Mouse (Mus musculus) kidney, adult 11 months (tissue): ENCODE measurements around the gene Eif6.

ENCODE experiments used
- DNase-seq: peaks from one replicate; pipeline ENCODE4 v3.0.0; 2022

Eif6 gene

DNA sequence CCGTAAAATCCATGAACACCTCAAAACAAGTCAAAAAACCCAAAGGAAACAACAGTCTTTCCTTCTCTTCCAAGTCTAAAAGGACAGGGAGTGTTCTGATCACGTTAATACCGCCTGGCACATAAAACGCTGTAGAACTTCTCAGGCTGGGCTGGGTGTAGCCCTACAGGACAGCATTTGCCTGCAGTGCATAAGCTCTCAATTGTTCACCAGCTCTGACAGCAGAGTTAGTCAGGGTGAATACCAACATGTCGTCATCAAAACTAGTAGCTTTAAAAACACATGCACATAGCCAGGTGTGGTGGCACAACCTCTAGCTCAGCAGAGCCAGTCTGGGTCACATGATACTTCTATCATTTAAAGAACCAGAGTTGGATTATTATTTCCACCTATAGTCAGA is 5.9 kb downstream of the Eif6 start:
- DNase-seq = no peak

DNA sequence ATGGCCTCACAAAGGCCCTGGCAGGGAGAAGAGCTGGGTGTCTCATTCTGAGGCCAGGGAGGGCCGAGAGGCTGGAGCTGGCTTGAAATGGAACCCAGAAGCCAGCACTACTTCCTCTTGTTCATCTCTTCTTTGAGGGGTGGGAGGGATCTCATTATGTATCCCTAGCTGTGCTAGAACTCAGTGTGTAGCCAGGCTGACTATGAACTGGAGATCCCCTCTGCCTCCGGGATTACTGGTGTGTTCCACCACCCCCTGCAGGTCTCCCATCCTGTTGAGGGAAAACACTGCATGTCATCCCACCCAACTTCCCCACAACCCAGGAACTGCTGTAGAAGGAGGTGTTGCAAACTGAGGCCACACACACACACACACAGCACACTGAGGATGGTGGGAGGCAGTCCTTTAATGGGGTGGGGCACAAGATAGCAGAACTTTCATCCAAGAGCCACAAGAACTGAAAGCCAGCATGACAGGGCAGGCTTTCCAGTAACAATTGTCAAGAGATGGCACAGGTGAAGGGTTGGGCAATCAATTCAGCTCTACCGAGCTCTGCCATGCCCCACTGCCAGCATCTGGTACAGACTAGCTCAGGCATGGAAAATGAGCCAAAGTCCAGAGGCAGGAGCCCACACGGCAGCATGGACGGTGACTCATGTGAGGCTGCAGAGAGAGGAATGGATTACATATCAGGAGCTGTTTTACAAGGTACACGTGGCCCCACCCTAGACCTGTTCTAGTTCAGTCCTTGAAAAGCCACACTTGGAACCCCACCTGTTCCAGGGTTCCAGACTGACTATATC is 7.1 kb downstream of the Eif6 start:
- peak; percentile 86 for DNase-seq

DNA sequence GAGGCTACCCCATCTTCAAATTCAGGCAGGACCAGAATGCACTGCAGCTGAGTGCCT is 7.5 kb downstream of the Eif6 start, which contains the start of gene BC029722:
Gene BC029722 (minus strand): TSS at position 35 of the 57 bp plus-strand sequence.
- DNase-seq = no peak

DNA sequence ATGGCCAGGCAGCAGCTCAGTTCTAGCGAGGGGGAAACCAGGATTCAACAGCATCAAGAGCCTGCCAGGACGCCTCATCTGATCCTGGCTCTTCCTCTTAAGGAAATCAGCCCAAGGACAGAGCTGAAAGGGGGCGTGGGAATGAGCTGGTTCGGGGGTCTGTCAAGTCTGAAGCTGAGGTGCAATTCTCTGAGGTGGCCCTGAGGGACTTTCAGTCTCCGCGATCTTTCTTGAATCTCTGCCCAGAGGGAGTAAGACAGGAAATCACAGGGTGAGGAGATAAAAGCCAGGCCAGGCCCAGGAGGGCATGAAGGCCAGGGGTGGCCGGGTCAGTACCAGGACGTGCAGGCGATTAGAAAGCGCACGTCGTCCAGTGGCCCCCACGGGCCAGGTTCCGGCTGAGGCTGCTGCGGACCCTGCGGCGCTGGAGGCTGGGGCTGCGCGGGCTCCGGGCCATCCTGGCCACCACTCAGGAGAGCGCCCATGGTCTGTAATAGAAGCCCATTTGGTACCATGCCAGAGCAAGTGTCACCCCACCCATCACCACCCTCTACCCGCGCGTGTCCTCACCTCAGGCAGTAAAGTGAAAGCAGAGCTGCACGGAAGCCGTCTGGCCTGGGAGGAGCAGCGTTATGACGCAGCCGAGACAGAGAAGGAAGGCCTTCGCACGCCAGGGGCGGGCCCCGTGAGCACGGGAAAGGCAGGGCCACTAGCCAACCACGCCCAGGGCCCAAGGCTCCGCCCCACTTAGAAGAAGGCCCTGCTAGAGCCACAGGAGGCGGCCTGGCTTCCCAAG is 7.9 kb downstream of the Eif6 start:
- peak; percentile 97 for DNase-seq

DNA sequence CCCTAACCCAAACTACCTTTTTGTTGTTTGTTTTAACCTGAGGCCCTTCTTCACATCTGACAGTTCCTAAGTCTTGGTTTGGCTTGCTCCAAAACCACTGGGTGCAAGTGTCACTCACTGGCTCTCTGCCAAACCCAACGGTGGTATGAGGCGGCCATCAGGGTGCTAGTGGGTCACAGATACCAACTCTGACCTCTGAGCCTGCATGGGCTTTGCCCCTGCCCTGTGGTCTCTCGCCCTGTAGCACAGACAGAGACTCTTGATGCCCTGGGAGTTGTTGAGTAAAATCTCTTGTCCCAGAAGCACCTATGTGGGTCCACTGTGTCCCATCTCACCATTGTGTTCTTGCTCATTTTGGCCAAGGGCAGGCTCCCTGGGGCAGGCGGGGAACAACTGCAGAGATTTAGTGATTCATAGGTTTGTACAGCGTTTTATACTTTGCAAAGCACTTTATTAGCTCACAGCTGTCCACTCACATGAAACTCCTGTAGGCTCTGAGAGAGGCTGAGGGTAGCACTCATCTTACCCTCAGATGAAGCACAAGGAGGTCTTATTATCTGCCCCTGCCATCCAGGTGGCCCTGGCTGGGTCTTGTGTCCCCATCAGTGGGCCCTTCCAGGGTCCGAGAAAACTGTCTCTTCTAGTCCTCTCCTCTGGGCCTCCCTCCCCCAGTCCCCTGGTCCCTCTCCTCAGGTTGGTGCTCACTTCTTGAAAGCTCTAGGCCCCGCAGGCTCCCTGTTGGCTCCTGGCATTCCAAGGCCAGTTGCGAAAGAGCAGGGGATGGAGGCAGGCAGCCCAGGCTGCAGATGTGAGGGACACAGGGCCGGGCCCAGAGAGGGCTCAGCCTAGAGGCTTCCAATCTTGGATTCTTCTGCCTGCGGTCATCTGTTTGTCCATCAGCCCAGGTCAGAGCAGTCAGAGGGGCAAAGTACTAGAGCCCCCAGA is 9.2 kb downstream of the Eif6 start:
- no peak for DNase-seq

DNA sequence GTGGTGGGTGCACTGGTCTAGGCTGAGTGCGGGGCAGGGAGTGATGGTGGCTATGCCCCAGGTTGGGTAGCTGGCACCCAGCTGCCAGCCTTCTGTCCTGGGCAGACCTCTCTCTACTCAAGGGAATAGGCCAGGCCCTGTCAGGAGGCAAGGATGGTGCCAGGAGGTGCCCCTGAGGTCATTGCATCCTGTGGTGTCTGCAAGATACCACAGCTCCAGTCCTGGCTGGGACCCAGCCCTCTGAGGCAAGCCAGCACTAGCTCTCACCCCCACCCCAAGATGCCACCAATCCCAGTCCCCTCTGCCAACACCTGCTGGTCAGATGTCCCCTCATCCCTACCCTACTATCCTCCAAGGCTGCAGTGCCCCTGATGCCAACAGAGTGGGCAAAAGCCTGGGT is 10.5 kb downstream of the Eif6 start:
- no peak for DNase-seq

DNA sequence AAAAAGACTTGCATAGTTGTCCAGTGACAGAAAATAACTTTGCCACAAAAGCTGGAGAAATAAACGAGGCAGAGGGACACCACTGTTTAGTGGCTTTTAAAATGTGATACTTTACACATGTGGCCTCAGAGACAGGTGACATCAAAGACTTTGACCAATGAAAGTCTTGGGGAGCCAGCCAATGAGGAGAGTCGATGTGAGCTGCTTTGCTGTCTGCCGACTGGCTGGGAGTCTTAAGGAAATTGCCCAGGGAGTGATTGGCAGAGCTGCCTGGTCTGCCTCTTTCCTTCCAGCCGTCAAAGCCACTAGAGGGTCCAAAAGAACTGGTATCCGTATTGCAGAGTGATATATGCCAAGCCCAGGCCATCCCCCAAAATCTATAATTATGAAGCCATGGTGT is 11.9 kb downstream of the Eif6 start:
- DNase-seq = no peak

DNA sequence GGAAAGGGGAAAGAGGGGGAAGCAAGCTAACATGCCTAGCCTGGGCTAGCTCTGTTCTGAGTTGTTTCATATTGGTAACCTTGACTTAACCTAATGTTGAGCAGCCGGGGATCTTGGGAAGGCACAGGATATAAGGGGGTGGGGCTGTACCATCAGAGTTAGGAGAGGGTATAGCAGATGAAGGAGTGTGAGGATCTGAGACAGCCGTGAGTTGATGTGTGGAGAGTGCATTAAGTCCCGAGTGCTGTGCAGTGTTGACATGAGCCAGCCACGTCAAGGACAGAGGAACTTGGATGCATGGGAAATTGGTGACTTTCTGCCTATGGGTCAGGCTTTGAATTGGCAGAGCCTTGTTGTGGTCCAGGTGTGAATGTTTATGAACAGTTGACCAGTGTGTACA is 14.1 kb downstream of the Eif6 start:
- no peak for DNase-seq

DNA sequence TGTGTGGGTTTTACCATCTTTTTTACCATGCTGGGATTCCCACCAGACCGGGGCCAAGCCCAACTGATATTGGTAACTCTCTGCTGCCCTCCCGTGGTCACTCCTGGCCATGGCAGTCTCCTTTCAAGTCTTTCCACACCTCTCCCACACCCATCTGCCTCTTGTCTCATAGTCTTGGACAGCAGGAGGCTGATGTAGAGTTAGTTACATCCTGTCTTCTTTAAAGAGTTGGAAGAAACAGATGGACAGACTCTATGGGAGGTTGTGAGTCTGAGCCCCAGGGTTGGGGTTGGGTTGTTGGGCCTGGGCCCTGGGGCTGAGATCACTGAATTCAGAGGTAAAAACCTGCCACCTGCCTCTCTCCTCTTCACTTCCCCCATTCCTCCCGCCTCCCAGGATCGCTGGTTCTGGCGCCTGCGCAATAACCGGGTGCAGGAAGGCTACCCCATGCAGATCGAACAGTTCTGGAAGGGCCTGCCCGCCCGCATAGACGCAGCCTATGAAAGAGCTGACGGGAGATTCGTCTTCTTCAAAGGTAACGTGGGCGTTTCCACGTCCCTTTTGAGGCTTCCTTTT is 14.8 kb downstream of the Eif6 start:
- peak; percentile 48 for DNase-seq

DNA sequence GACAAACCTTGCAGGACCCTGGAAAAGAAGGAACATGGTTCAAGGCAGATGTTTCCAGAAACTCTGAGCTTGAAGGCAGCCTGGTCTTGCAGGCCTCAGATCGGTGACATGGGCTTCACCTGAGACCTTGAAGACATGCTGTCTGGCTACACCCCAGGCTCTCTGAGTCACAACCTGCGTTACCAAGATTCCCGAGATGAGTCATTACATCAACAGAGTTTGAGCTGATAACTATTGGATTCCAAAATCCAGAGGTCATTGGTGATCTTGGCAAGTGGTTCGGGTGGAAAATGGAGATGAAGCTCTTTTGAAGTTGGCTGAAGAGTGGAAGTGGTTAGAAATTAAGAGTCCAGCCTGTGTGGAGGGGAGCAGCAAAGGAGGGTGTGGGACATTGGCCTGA is 17.1 kb downstream of the Eif6 start:
- DNase-seq = no peak

DNA sequence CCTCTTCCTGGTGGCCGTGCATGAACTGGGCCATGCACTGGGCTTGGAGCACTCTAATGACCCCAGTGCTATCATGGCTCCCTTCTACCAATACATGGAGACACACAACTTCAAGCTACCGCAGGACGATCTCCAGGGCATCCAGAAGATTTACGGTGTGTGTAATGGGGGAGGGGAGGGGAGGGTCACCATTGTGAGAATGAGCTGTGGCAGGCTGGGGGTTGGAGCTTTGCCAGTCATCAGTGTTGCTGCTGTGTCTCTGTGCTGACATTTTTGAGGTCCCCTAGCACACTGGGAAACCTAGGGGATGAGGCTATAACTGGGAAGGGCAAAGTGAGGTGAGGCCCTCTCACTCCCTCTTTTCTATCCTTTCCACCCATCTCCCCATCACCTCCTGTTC is 19.3 kb downstream of the Eif6 start:
- DNase-seq = no peak

DNA sequence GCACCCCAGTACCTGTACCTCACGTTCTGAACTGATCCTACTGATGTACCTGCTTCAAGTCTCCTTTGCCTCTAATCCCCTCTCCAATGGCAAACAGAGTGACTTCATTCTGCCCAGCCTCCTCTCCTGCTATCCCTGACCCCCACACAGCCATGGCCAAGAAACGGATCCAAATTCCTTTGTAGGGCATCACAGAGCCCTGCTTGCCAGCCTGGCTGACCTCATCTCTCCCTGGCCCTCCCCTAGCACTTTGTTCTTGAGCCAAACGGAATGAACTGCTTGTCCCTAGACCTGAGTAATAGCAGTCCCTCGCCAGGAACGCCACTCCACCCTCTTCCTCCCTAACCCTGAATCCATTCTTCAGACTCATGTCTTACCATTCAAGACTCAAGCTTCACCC is 20.2 kb downstream of the Eif6 start:
- DNase-seq = no peak

DNA sequence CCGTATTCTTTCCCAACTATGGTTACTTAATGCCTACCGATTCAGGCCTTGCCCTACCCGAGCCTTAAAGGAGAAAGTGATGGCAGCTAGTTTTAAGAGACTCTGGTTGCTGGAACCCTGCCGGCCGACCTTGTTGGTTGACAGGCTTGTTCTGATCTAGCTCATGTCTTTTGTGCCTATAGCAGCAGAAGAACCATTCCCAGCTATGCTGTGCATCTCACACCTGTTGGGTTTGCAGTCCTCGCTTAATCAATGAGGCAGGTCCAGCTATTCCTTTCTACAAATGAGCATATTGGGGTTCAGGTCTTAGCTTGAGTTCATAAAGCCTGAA is 20.8 kb downstream of the Eif6 start:
- no peak for DNase-seq

DNA sequence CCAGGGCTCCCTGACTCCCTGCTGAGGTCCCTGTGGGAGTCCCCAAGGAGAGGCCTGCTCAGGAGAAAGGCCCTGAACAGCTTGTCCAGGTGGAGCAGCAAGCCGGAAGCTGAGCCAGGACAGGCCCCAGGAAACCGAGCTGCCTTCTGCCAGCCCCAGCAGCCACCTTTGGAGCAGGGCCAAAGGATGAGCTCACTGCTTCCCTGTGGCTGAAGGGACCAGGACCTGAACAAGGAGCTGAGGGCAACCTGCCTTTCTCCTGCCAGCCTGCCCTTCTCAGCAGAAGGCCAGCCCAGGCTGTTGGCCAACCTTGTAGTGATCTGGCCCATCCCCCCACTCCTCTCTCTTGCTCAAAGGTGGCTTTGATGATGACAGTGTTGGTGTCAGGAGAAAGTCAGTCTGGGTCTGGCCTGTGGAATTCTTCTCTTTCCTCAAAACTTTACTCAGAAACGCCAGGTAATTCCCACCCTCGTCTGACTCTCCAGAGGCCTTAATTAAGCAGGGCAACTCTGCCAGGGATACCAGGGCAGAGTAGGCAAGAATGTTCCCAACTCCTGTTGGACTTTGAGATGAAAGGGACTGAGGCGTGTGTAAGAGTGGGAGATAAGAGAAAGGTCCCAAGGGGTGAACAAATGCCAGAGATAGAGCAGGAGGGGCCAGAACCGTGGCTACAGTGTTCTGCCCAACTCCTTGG is 21.3 kb downstream of the Eif6 start:
- peak; percentile 58 for DNase-seq

DNA sequence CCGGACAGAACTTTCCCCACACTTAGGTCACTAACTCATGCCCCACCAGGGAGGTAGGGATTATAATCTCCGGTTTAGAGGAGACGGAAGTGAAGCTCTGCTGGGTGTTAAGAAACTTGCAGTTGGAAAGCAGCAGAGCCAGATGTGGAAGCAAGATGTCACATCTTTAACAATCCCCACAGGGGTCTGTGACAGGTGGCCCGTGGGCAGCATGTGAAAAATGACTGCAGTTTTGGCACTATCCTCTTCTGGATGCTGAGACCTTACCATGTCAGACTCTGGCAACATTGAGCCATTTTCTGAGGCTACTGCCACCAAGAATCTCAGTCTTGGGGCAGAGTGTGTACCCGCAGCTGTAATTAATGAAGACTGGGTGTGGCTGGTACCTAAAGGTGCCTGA is 22.7 kb downstream of the Eif6 start:
- no peak for DNase-seq

DNA sequence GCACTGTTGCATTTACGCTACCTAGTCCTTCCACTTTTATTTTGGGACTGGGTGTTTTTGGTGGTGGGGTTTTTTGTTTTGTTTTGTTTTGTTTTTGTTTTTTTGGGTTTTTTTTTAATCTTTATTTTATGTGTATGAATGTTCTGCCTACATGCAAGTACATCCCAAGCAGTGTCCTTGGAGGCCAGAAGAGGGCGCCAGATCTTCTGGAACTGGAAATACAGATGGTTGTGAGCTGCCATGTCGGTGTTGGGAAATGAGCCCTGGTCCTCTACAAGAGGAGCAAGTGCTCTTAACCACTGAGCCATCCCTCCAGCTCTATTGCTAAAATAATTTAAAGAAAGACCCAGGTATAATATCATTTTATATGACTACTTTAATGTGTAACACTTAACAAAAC is 24.0 kb downstream of the Eif6 start:
- DNase-seq = no peak

DNA sequence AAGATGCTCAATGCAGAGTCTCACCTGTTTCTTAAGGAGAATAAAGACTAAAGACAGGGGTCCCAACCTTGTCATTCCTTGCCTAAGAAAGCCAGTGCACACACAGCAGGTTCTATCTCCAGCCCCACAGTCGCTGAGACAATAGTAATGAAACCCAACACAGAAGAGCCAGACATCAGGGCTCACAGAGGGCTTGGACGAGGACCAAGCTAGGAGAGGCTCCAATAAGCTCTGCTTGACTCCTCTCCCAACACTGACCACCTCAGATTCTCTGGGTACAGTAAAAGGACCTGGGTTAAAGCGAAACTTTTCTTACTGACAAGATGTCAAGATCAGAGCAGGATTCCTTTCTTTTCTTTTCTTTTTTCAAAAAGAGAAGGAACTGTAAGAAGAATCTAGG is 28.1 kb downstream of the Eif6 start:
- DNase-seq = no peak

DNA sequence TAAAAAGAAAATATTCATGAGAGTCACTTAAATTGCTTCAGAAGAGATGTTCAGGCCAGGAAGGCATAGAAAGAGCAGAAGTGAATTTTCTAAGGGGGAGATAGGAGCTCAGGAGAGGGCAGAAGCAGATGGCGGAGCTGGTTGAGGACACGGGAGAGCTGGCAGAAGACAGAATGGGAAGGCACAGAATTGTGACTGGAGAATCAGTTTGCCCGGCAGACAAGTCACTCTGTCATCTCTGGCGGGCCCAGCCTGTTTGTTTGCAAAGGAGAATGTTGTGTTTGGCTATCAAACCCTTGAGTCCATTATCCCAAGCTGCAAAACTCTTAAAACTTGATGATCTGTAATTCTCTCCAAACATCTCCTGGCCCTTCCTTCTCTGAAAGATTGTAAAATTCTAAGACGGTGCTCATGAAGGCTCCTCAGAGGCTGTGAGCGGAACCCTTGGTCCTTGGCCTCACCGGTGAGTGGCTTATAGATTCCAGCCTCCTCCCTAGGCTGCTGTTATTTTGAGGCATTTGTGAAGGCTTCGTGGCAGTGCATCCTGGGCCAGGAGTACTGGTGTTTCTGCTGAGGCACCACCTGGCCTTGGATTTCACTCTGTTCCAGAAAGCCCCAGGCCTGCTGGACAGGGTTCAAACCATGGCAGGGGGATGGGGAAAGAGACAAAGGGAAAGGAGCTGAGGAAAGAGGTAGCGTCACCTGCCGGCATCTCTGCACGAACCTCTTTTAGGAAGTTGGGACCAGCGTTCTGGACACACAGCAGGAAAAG is 31.9 kb downstream of the Eif6 start:
- DNase-seq = no peak

DNA sequence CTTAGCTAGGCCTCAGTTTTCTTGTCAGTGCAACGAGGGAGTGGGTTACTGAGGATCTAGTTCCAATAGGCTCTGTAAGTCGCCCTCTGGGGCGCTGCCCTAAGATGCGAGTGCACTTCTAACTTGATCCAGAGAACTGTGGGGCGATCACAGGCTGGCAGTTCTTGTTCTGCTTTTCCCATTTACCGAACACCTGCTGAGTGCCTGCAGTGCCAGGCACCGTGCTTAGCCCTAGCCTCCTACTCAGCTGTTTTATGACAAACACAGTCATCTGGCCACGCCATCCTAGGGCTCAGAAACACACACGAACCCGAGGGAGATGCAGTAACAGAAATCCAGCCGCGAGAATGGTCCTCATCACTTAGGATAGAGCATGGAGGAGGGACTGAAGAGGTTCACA is 33.8 kb downstream of the Eif6 start:
- no peak for DNase-seq

DNA sequence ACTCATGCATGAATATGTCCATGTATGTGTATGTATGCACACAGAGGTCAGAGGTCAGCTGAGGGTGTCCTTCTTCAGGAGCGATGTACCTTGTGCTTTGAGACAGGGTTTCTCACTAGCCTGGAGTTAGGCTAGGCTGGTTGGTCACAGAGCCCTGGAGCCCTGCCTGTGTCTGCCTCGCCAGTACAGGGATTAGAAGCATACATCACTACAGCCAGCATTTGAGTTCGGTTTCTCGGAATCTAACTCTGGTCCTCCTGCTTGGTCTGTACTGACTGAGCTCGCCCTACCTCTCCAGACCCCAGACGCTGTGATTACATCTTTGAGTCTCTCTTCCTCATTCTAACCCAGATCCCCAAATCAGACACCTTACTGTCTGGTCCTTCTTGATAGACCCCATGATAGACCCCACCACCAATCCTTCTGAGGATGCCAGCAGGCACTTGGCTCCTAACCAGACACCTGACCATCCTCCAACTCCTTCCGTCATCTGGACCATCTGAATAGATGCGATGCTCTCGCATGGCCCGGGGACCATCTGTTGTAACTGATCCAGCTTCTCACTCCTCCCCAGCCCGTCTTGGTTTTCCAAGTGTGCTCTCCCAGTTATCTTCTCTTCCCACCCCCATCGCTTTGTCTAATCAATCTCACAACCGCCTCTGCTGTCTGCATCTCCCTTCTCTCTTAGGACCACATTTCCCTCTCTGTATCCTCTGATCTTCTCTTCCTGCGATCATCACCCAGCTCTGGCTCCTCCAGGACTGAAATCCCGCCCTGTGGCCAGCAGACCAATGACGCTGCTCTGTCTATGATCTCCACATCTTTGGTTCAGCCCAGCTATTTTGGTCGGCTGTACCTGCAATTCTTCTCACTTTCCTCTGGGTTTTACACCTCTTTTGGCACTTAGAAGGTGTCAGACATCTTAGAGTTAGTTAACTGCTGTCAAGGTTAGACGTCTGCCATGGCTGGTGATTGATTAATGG is 38.5 kb downstream of the Eif6 start:
- no peak for DNase-seq

DNA sequence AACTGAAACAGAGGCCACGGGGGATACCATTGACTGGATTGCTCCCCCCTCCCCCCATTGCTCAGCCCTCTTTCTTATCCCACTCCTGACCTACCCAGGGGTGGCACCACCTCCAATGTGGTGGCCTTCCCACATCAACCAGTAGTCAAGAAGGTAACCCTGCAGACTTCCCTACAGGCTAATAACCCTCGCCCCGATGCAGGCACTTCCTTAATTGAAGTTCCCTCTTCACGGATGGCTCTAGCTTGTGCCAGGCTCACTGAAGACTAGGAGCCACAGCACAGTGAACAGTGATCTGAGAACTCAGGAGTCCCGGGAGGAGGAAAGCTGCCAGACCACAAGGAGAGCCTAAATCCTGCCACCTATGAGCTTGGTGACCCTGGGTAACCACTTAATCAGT is 39.8 kb downstream of the Eif6 start:
- no peak for DNase-seq
